Mouse (Mus musculus) liver, postnatal 0 days (tissue): ENCODE results near the gene Hnrnpul1. TPM values are rescaled to one million over a fixed set of nuclear protein-coding genes. Genes with fewer than 3 reads are reported as not detected.

Experiments
- ATAC-seq: fragments of 200-750 bp; cut with Nextera tagmentation; 2 replicates; pipeline ENCODE4 v1.8.0; 2017; ENCODE audit warnings: mild to moderate bottlenecking, moderate library complexity
- DNase-seq: peaks from one replicate; pipeline ENCODE4 v3.0.0-alpha.2; 2016
- H3K27ac ChIP-seq: fragments of 300-500 bp; sonication (generic); 2 replicates; pipeline ENCODE4 v1.5.1; 2014; ENCODE audit warnings: antibody characterized with exemption, moderate library complexity, mild to moderate bottlenecking, low read depth
- H3K27me3 ChIP-seq: fragments of 300-500 bp; sonication (generic); 2 replicates; pipeline ENCODE4 v1.6.1; 2014; ENCODE audit warnings: low read length, control low read depth, mixed read lengths; ENCODE audit not compliant: insufficient read depth
- H3K36me3 ChIP-seq: fragments of 300-500 bp; sonication (generic); replicated peaks from 2 replicates; pipeline ENCODE4 v1.6.1; 2014; ENCODE audit warnings: mild to moderate bottlenecking, control low read depth, low read length, moderate library complexity, mixed read lengths; ENCODE audit not compliant: insufficient read depth
- H3K4me1 ChIP-seq: fragments of 300-500 bp; sonication (generic); 2 replicates; pipeline ENCODE4 v1.6.1; 2014; ENCODE audit warnings: antibody characterized with exemption, mild to moderate bottlenecking, control low read depth; ENCODE audit not compliant: insufficient read depth
- H3K4me2 ChIP-seq: fragments of 300-500 bp; sonication (generic); 2 replicates; pipeline ENCODE4 v1.6.1; 2014; ENCODE audit warnings: low read depth, mild to moderate bottlenecking, low read length, moderate library complexity, mixed read lengths
- H3K4me3 ChIP-seq: fragments of 300-500 bp; sonication (generic); 2 replicates; pipeline ENCODE4 v1.5.1; 2014; ENCODE audit warnings: low read depth, low read length
- H3K9ac ChIP-seq: fragments of 300-500 bp; sonication (generic); replicated peaks from 2 replicates; pipeline ENCODE4 v1.6.1; 2014; ENCODE audit warnings: mild to moderate bottlenecking, moderate library complexity
- H3K9me3 ChIP-seq: fragments of 300-500 bp; sonication (generic); 2 replicates; pipeline ENCODE4 v1.6.1; 2016; ENCODE audit warnings: mild to moderate bottlenecking, control low read depth, low read length, mixed read lengths
- CTCF ChIP-seq: sonication (generic); IDR thresholded peaks from 2 replicates; pipeline ENCODE4 v1.5.1; 2016; ENCODE audit warnings: antibody characterized with exemption, low read depth
- EP300 ChIP-seq: IDR thresholded peaks from 2 replicates; pipeline ENCODE4 v1.6.1; 2016; ENCODE audit warnings: antibody characterized with exemption, low read depth, mild to moderate bottlenecking
- WGBS: fragments of 180-500 bp; shearing (Covaris S2); extraction: QIAGEN DNeasy Blood & Tissue Kit; methylation state at CpG from one replicate; pipeline ENCODE4 v1.1.7; 2014; ENCODE audit not compliant: insufficient replicate concordance; 5-methylcytosine and 5-hydroxymethylcytosine counted together
- polyA plus RNA-seq: library from polyadenylated mRNA; unstranded; fragments of >200 nt; fragmentation: Nextera tagmentation; extraction: Ambion mirVana; gene quantifications from 2 replicates; pipeline ENCODE4 v1.2.1, GENCODE M21; 2015

Hnrnpul1 gene
- polyA plus RNA-seq, 1 experiment from 2014 or later = 22.6 TPM

DNA sequence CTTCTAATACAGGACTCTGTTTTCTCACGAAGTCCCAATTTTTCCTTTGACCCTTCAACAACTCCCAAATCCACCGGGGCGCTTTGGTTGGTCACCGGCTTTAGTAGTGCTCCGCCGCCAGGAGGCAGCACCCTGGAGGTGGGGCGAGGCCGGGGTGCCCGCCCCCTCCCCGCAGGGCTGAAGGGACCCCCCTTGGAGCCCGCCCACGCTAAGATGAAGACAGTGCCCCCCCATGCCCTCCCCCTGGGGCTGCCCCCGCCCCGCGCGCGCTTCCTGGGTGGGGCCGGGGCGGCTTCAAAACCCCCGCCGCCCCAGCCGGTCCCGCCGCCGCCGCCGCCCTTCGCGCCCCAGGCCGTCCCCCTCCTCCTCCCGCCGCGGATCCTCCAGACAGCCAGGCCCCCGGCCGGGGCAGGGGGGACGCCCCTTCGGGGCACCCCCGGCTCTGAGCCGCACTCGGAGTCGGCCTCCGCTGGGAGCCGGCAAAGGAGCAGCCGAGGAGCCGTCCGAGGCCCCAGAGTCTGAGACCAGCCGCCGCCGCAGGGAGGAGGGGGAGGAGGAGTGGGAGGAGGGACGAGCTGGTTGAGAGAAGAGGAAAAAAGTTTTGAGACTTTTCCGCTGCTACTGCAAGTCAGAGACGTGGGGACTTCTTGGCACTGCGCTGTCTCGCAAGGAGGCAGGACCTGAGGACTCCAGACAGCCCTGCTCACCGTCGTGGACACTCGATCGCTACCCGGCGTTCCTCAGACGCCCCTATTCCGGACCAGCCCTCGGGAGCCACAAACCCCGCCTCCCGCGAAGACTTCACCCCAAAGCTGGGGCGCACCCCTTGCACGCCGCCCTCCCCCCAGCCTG is 67.7 kb downstream of the Hnrnpul1 start, which contains the start of gene Tgfb1:
Tgfb1 (plus strand) TSS at position 323 of the 852 bp plus-strand sequence.
- no peaks in the 10 kb centered on the region for H3K9me3 ChIP-seq
- no peaks in the 10 kb centered on the region for H3K27me3 ChIP-seq
- peak within 1 kb of the TSS; percentile 83 for H3K9ac ChIP-seq
- TF ChIP-seq CTCF (peak; percentile 77), EP300 (no peak)
- ATAC-seq (peak; percentile 35), DNase-seq (peak; percentile 84)
- H3K36me3 ChIP-seq = peaks cover 4% of the 10 kb centered on the region; the same call in 1 of the 2 replicates
- WGBS = under 1% methylated on average over 38 of the region's 69 CpGs
- H3K4me3 ChIP-seq = peak within 1 kb of the TSS; percentile 86
- peak within 1 kb of the TSS; percentile 97 for H3K27ac ChIP-seq
- peaks cover 47% of the 10 kb centered on the region for H3K4me1 ChIP-seq
- peak within 1 kb of the TSS; percentile 93 for H3K4me2 ChIP-seq

DNA sequence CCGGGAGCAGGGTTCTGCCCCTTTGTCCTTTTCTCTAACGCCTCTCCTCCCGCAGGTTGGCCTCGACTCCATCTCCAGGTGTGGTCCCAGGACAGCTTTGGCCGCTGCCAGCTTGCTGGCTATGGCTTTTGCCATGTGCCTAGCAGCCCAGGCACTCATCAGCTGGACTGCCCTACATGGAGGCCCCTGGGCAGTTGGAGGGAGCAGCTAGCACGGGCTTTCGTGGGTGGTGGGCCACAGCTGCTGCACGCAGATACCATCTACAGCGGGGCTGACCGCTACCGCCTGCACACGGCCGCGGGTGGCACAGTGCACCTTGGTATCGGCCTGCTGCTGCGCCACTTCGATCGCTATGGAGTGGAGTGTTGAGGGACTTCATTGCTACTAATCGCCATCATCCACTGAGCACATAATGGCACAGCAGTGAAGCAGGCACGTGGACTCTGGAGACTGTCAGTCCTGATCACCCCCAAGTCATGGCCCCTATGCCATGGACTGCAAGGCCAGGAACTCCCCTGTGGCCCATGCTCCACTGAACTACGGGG is 68.6 kb downstream of the Hnrnpul1 start:
- 59% methylated on average over 21 of the region's 21 CpGs for WGBS
- peaks cover 55% of the 10 kb centered on the region for H3K4me1 ChIP-seq
- no peaks in the 10 kb centered on the region for H3K27me3 ChIP-seq
- ATAC-seq (no peak), DNase-seq (no peak)
- no peak for TF ChIP-seq CTCF
- TF ChIP-seq EP300 = no peak
- H3K9ac ChIP-seq = peak overlapping the region; percentile 83
- peak overlapping the region; percentile 86 for H3K4me3 ChIP-seq
- H3K4me2 ChIP-seq = peak overlapping the region; percentile 93
- H3K9me3 ChIP-seq = no peaks in the 10 kb centered on the region
- peaks cover 2% of the 10 kb centered on the region; the same call in 1 of the 2 replicates for H3K36me3 ChIP-seq
- peak overlapping the region; percentile 97 for H3K27ac ChIP-seq

DNA sequence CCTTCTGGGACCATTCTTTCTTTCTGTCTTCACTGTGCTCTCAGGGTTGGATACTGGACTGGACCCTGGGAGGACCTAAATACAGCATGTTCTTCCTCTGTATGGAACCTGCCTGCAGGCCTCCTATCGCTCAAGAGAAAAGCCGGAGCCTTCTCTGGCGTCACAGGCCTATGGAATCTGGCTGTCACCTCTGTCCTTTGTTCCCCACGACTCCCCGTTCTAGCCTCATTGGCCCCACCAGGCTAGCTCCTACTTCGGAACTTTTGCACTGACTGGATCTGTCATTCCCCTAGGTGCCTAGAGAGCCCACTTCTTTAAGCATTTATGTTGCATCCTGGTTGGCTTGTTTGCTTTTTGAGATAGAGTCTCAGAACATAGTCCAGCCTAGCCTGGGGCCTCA is 69.9 kb downstream of the Hnrnpul1 start:
- no peak for TF ChIP-seq EP300
- TF ChIP-seq CTCF = no peak
- WGBS = 85% methylated on average over 6 of the region's 6 CpGs
- H3K4me1 ChIP-seq = peaks cover 58% of the 10 kb centered on the region

DNA sequence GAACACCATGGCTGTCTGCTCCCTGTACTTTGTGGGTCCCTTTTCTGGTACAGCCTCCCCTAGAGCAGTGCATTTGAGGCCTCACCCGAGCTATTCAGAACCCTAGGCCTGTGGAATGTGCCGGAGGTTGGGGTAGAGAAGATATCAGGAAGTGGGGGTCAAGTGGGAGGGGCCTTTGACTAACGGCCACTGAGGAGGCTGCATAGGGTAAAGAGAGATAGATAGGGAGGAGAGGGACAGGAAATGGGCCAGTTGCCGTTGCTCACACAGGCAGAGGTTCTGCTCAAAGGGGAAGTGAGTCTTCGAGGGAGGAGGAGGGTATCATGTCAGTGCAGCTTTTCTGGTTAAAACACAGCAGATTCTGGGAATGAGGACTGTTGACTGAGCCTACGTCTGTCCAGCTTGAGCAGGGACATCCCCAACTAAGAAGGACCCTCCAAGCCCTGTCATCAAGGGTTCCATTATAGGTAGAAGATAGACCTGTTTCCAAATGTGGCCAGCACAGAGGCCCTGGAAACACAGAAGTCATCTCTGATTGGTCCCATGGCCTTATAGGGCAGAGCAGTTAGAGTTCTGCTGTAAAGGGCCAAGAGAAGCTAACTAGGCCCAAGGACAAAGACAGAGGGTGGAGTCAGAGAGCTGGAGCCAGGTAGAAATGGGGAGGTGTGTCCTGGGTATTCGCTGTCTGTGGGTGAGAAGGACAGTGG is 70.9 kb downstream of the Hnrnpul1 start:
- Histone ChIP-seq H3K27ac (peak overlapping the region; percentile 98), H3K4me1 (peaks cover 62% of the 10 kb centered on the region), H3K4me2 (peak overlapping the region; percentile 22; the same call in 1 of the 2 replicates), H3K4me3 (no peak overlapping the region), H3K27me3 (no peaks in the 10 kb centered on the region), H3K9me3 (no peaks in the 10 kb centered on the region), H3K9ac (peak overlapping the region; percentile 39; the same call in 1 of the 2 replicates), H3K36me3 (no peaks in the 10 kb centered on the region)
- 29% methylated on average over 7 of the region's 7 CpGs for WGBS
- 0 out of 2 replicates have a peak, but pooled peaks have one; percentile 1 for ATAC-seq
- peak; percentile 70 for DNase-seq
- TF ChIP-seq CTCF = no peak
- TF ChIP-seq EP300 = peak; percentile 77

More for the DNA sequence above, 69.9 kb downstream of the Hnrnpul1 start:
- Histone ChIP-seq H3K4me2 (no peak overlapping the region), H3K9me3 (no peaks in the 10 kb centered on the region), H3K27me3 (no peaks in the 10 kb centered on the region), H3K36me3 (no peaks in the 10 kb centered on the region), H3K27ac (0 out of 2 replicates have a peak overlapping the region, but pooled peaks have one; percentile 98), H3K4me3 (no peak overlapping the region), H3K9ac (no peak overlapping the region)
- ATAC-seq (no peak), DNase-seq (no peak)

DNA sequence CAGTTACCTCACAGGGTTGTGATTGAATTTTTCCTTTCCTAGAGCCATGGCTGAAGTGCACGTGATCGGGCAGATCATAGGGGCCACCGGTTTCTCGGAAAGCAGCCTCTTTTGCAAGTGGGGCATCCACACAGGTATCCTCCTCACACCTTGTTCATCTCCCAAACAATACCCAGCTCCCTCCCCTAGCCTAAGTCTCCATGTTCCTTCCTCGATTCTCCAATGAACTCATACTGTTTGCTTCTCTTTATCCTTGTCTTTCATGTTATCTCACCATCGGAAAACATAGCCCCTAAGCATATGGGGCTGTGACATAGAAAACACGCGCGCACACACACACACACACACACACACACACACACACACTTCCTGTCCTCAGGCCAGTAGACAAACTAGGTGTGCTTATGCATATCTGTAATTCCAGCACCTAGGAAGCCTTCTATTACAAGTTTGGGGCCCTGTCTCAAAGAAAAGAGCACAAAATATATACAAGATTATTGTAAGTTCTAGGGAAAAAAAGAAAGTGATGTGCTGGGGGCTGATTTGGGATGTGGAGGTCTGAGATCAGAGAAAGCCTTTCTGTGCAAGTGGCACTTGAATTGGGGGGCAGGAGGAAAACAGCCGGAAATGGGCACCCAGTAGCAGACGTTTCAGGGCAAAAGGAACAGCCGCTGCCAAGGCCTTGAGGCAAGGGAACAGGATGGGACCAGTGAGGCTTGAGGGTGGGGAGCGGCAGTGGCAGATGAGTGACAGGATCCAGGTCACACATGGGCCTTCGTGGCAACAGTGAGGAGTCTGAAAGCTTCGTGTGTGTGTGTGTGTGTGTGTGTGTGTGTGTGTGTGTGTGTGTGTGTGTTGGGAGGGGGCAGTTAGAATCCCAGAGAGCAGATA is 73.0 kb downstream of the Hnrnpul1 start:
- no peak for TF ChIP-seq CTCF
- TF ChIP-seq EP300 = no peak

More for the DNA sequence above, 73.0 kb downstream of the Hnrnpul1 start:
- Histone ChIP-seq H3K4me3 (peak overlapping the region; percentile 77), H3K9ac (no peak overlapping the region), H3K36me3 (no peaks in the 10 kb centered on the region), H3K9me3 (no peaks in the 10 kb centered on the region), H3K4me1 (peaks cover 55% of the 10 kb centered on the region), H3K27me3 (no peaks in the 10 kb centered on the region), H3K4me2 (peak overlapping the region; percentile 58), H3K27ac (peak overlapping the region; percentile 98)
- DNase-seq = no peak
- no peak for ATAC-seq
- WGBS = 20% methylated on average over 15 of the region's 15 CpGs
